Mouse (Mus musculus): ENCODE results near the gene Tmtc3. TPM values are rescaled to one million over a fixed set of nuclear protein-coding genes. Genes with fewer than 3 reads are reported as not detected.
"Not testable (repeated sequence)": the region's sequence is repeated elsewhere in the genome, so short reads cannot be mapped to it uniquely, and the experiment has no call there.

The Tmtc3 gene
- 10 to 100 TPM; 21.3 to 22.0 TPM for total RNA-seq (2021)
- long read RNA-seq, experiment 1, partial matches to known transcripts: 0 of 2 reads
- long read RNA-seq, experiment 1, other reads (novel, unspliced or antisense): 2 of 2 reads
- long read RNA-seq, experiment 2: 0 reads

DNA sequence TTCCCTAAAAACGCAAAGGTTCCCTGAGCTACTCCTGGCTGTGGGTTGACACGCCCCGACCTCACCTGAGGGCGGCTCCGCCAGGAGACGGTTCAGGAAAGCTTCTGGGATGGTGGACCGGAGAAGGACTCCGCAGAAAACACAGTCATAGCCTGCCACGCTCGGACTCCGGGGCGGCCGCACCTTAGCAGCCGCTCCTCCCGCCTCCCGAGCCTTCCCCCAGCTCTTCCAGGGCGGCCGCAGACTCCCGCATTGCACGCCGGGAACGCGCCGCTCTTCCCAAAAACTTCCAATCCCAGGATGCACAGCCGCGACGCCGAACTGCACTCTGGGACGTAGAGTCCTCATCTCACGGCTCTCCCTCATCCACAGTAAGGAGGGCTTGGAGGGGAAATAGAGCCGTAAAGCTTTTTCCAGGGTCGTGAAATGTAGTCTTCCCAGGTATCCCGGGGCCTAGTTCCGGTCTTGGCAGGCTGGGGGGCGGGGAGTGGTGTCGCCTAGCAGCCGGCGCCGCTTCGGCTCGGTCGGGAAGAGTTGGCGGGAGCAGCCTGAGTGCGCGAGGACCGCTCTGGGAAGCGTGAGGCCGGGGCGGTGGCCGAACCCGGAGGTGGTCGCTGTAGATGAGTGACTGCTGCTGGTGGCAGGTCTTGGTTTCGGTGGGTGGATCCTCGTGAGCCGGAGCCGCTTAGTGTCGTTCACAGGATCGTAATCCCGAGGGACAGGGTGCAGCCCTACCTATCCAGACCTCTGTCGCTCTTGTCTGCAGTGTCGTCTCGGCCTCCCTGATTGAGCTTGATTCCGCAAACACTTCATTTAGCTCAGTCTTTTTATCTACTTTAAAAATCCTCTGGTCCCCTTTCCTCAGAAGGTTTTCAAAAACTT, at the start of gene Tmtc3, which contains the start of gene Cep290:
TSS of gene Tmtc3 (minus strand) at position 254 of the 882 bp plus-strand sequence.
TSS of gene Cep290 (plus strand) at position 462 of the 882 bp plus-strand sequence.
- DNase-seq: peak; percentile 92

DNA sequence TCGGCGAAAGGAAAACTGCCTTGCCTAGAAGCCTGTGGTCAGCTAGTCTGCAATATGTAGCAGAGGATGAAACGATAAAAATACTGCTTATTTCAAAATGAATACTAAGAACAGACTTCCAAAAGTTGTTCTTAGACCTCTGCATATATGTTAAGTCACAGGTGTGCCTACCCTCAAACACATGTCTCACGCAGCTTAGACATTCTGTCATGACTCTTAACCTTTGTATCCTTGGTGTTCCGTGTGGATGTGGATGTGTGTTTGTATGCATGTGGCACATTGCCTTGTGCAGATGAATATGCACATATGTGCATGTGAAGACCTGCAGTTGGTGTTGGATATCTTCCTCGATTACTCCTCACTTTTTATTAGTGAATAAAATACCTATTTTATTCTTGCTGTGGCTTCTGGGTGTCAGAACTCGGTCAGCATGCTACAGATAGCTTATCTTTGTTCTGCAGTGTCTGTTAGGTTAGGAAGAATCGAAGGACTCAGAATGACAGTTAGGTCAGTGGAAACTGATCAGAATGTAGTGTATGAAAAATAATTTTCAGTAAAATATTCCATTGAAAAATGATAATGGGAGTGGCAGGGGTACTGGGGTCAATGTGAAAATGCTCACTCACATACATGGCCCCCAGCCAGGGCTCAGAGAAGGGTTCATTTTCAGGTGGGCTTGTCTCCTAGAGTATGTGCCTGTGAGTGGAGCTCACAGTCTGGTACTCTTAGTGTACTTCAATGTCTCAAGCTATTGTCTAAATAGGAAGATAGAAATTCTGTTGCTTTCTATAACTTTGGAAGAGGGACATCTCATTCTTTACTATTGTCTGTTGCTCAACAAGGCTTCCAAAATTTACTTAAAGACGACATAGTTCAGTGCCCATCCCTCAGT, 37.6 kb upstream of the Tmtc3 start:
- no peak for DNase-seq

DNA sequence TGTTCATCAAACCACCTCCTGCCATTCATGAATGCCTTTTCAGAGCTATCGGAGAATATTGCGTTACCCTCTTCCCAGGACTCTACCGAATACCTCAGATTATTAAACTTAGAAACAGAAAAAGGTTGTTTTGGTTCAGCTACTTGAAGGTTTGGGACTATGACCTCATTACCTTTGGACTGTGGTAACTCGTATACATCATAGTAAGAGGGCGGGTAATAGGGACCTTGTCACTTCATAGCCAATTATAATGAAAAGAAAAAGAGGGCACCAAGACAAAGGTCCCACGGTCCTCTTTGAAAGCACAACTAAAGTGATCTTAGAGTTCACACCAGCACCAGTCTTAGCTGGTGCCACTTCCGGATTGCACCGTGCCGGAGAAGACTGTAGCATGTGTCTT, 35.2 kb upstream of the Tmtc3 start:
- no peak for DNase-seq

DNA sequence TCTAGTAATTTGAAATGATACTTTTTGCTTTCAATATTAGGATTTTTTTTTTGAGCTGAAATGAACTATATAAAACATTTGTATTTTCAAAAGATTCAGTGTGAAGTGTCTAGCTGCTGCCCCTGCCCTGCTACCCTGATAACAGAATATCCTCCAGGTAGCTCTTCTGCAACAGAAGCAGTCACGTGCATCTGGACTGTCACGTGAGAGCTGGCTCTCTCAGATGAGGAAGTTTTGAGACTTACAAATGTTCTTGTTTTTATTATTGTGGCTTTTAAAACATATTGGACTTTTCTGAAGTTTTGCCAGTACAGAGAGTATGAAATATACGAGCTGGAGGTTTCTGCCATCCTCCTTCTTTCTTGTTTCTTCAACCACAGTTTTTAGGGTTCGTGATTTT, 34.5 kb upstream of the Tmtc3 start:
- DNase-seq: no peak

DNA sequence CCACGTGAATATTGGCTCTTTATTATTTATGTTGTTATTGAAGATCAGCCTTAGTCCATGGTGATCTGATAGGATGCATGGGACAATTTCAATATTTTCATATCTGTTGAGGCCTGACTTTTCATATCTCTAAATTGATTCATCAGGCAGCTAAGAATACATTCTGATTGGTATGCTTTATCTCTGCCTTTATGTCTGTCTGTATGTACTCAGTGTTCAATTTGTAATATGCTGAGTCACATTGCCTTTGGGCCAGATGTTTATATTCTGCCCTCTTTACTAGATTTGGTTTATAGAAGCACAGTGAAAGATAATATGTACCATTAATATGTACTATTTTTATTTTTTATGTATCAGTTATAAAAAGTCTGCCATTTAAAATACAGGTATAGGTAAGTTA, 21.0 kb upstream of the Tmtc3 start:
- no peak for DNase-seq

DNA sequence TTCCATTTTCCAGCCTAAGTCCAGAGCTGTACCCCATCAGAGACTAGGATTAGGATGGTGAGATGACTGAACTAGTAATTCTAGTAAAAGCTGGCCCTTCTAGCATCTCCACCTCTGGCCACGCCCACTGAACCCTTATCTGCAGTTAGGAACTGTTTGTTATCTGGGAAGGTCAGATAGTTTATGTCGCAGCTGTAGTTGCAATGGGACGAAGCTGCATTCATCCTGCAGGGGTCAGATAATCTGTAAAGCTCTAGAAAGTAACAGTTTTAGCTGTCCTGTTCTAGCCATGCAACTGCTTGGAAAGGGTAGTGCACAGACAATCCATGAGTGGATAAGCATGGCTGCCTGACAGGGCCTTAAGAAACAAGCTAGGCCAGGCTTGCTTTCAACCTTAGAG, 11.2 kb upstream of the Tmtc3 start:
- DNase-seq: no peak

DNA sequence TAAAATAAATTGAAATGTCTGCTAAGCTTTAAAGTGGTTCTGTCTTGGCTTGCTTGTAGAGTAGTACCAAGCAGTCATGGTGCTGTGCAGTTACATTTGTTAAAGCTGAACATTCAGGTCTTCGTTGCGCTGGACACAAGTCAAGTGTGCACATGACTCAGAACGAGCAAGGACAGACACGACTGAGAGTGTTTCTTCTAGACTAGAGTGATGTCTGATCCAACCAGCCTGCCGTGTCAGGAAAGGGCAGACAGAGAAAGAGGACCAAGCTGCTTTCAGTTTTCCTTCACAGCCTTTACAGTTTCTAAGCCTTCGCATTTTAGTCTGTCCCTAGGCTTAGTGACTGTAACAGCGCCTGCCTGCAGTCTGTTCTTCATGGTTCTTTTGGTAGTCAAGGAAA, 4.8 kb upstream of the Tmtc3 start:
- DNase-seq: peak; percentile 26

DNA sequence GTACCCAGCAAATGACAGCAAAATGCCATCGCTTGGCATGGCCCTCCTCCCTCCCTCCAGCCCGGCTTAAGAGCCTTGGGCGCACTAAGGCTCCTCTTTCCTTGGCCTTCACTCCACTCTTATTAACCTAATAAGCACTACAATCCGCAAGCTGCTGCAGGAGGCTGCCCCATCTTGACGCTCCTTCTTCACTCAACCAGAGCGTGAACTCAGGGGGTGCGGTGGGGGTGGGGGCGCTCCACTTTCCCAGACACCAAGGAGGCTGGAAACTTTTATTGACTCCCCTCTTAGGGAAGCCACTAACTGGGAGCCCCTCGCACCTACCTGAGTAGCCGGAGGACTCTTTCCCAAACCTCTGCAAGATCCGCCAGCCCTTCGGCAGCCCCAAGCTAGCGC, 451 bp downstream of the Tmtc3 start:
- no peak for DNase-seq

DNA sequence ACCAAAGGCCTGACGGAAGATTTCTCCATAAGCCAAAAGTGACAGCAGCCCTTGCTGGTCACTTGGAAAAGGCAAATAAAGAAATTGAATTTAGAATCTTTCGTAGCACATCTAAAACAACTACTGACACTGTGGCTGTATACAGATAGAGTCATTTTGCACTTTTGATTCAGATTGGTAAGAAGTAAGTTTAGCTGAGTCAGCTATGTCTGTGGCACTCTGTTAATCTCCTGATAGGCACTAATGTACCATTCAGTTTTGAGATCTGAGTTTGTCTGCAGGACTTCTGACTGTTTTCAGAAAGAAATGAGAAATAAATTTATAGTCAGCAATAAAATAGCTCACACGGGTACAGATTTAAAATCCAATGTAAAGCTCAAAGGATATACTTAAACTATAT, 7.6 kb downstream of the Tmtc3 start:
- no peak for DNase-seq

DNA sequence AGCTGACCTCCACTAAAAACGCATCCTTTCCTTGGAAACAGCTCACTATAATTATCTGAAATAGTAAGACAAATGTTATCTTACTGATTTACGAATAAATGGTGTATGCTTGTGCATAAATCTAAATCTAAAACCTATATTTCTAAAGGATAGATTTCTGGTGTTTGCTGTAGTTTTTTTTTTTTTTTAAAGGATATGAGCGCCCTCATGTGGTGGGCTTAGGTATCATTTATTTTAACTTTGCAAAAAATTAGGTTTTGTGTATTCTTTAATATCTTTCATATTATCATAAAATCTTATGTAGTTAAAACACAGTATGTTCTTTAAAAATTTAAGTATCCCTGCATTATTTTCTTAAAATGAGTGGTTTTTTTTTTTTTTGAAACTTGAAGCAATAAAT, 12.1 kb downstream of the Tmtc3 start:
- DNase-seq: no peak

DNA sequence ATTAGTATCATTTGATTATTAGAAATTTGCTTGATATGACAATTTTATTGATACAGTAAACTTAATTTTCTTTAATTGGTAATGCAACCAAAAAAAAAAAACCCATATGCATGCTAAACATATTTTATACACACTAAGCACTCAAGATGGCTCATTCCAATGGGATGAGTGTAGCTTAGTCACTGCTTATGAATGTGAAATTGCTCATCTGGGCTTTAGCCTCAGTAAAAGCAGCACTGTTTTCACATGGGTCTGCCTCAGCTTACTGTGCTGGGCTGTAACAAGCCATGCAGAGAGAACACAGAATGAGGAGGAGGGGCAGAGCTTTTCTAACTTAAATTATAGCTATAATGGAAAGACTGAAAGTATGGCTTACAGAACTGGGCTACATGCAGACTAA, 26.6 kb downstream of the Tmtc3 start:
- no peak for DNase-seq

DNA sequence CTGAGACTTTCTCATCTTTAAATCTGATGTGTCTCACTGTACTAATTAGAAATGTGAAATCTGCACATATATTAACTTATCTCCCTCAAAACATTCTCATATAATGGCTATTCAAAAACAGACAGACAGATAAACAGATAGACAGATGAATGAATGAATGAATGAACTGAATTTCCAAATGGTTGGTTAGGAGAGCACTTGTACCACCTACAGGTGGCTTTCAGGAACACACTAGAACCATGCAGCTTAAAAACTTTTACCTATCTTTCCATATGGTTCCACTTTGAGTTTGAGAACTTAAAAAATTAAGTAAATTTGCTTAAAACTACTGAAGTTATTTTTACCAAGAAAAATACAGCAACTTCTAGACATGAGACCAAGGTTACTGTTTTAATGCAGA, 37.8 kb downstream of the Tmtc3 start:
- DNase-seq: no peak

DNA sequence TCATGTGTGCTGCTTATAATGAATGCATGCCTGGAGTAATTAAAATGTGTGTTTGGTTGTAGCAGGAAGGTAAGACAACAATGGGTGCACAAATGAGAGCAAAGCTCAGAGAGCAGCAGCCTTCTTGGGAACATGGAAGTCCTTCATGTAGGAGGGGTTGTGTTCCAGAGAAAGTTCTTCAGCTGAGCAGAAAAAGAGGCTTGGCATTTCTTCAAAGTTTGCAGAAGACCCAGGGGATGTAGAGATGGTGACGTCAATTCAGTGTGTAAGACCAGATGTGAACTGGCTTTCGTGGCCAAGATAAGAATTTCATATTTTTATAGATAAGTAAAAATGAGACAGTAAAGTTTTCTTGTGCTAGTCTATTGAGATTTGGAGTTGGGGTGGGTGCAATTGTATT, 59.6 kb downstream of the Tmtc3 start:
- no peak for DNase-seq

DNA sequence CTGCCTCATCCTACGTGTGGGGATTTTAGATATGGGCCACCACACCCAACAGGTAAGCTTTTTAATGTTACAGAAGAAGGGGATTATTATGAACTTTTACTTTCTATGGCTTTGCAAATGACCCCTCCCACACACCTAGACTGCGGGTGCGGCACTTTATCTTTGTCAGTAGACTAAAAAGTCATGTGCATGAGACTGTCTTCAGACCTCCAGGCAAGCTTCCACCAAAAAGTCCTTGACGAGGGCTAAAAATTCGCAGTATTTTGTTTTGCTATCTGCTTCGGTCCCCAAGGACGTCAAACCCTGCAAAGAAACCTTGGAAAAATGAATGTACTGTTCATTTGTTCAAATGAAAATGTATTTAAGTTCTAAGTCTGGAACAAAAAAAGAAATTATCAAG, 71.6 kb downstream of the Tmtc3 start:
- peak; percentile 44 for DNase-seq

DNA sequence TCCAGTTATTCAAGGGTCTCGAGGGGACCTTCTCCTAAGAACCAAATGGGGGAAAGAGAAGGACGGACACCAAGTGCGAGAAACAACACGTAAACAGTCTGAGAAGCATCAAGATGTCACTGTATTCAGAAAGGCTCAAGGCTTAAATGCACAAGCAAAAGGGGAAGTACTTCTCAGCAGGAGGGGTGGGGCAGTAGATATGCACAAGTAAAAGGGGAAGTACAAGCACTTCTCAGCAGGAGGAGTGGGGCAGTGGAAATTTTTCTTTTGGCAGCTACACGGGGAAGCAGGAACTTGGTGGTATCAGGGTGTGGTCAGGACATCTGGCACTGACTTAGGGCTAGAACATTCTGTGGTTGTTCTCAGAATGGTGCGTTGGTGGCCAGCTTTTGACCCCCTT, 84.8 kb downstream of the Tmtc3 start:
- DNase-seq: not testable (repeated sequence)

Other genes with a start within 250 kb of the Tmtc3 start
- not detected for gene Gm4301, start 151.7 kb downstream of the Tmtc3 start, total RNA-seq (2021)
- not detected for gene Gm4302, start 146.5 kb downstream of the Tmtc3 start, total RNA-seq (2021)
- not detected for gene Gm4303, start 141.4 kb downstream of the Tmtc3 start, total RNA-seq (2021)
- not detected for gene Gm4305, start 136.3 kb downstream of the Tmtc3 start, total RNA-seq (2021)
- gene Gm4307, start 126.0 kb downstream of the Tmtc3 start, total RNA-seq (2021): not detected
- gene Gm4312, start 104.8 kb downstream of the Tmtc3 start, total RNA-seq (2021): not detected
- gene Cep290, start 208 bp upstream of the Tmtc3 start, total RNA-seq (2021): 1 to 10 TPM; 6.5 to 7.9 TPM
- 1 to 10 TPM; 9.4 to 9.5 TPM for gene 4930430F08Rik, start 103.1 kb upstream of the Tmtc3 start, total RNA-seq (2021)
- gene 1700017N19Rik, start 103.1 kb upstream of the Tmtc3 start, total RNA-seq (2021): not detected

All from adrenal gland, postnatal 10 days (tissue).